Mouse (Mus musculus) liver, postnatal 0 days (tissue): ENCODE data around the gene Ankrd31.

Source experiments
- CTCF ChIP-seq: sonication (generic); IDR thresholded peaks from 2 replicates; pipeline ENCODE4 v1.5.1; 2016; ENCODE audit warnings: antibody characterized with exemption, low read depth
- EP300 ChIP-seq: IDR thresholded peaks from 2 replicates; pipeline ENCODE4 v1.6.1; 2016; ENCODE audit warnings: antibody characterized with exemption, low read depth, mild to moderate bottlenecking

DNA sequence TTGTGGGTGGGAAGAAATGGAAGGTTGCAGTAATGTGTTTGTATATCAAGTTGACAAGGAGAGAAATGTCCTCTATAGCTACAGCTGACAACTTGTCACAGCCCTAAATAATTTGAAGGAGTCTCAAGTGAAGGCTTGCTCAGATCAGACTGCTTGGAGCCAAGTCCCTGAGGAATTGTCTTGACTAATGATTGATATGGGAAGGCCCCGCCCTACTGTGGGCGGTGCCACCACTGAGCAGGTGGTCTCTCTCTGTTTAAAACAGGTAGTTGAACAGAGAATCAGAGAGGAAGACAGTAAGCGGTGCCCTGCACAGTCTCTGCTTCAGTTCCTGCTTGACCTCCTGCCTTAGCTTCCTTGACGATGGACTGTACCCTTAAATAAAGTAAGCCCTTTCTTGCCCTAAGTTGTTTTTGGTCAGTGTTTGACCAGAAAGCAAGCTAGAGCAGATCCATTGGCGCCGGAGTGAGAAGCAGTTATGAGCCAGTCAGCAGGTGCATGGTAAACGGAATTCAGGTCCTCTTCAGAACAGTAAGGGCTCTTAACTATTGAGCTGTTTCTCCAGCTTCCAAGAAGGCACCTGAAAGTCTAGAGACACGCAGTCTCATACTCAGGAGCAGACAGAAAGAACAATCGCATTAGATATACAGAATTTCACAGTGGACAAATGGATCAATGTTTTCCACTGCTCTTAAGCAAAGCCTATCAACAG, 45.3 kb upstream of the Ankrd31 start:
- TF ChIP-seq EP300 (no peak), CTCF (no peak)
